Mouse (Mus musculus): ENCODE results near the gene Tchp.

Gene Tchp

GRCm38 (mm10) chr5:114707265-114708068, at the start of gene Tchp:
Gene Tchp (plus strand): TSS chr5:114707760.
- DNase-seq (ENCODE audit: low read depth, low spot score) = peak; percentile 95

GRCm38 (mm10) chr5:114658255-114658654, 49.3 kb upstream of the Tchp start, which contains the start of gene Trpv4:
Gene Trpv4 (minus strand): TSS chr5:114658421.
- DNase-seq (ENCODE audit: low read depth, low spot score) = no peak

- DNase-seq (ENCODE audit: low read depth, low spot score) = no peak
These were observed 46.5 kb upstream of the Tchp start for GRCm38 (mm10) chr5:114661029-114661428.

GRCm38 (mm10) chr5:114664139-114664538, 43.4 kb upstream of the Tchp start:
- no peak for DNase-seq (ENCODE audit: low read depth, low spot score)

GRCm38 (mm10) chr5:114664750-114665149, 42.8 kb upstream of the Tchp start:
- no peak for DNase-seq (ENCODE audit: low read depth, low spot score)

- no peak for DNase-seq (ENCODE audit: low read depth, low spot score)
These were observed 40.9 kb upstream of the Tchp start for GRCm38 (mm10) chr5:114666659-114667058.

GRCm38 (mm10) chr5:114667228-114667856, 40.2 kb upstream of the Tchp start:
- DNase-seq (ENCODE audit: low read depth, low spot score) = peak; percentile 91

- no peak for DNase-seq (ENCODE audit: low read depth, low spot score)
These were observed 38.5 kb upstream of the Tchp start for GRCm38 (mm10) chr5:114669014-114669413.

- no peak for DNase-seq (ENCODE audit: low read depth, low spot score)
These were observed 34.4 kb upstream of the Tchp start for GRCm38 (mm10) chr5:114673114-114673513.

- no peak for DNase-seq (ENCODE audit: low read depth, low spot score)
These were observed 33.0 kb upstream of the Tchp start for GRCm38 (mm10) chr5:114674594-114674993.

- DNase-seq (ENCODE audit: low read depth, low spot score) = no peak
These were observed 27.5 kb upstream of the Tchp start for GRCm38 (mm10) chr5:114679841-114680591.

- no peak for DNase-seq (ENCODE audit: low read depth, low spot score)
These were observed 26.8 kb upstream of the Tchp start for GRCm38 (mm10) chr5:114680676-114681285.

- DNase-seq (ENCODE audit: low read depth, low spot score) = no peak
These were observed 25.8 kb upstream of the Tchp start for GRCm38 (mm10) chr5:114681717-114682116.

- no peak for DNase-seq (ENCODE audit: low read depth, low spot score)
These were observed 21.6 kb upstream of the Tchp start for GRCm38 (mm10) chr5:114685986-114686385.

- DNase-seq (ENCODE audit: low read depth, low spot score) = no peak
These were observed 20.8 kb upstream of the Tchp start for GRCm38 (mm10) chr5:114686726-114687210.

- no peak for DNase-seq (ENCODE audit: low read depth, low spot score)
These were observed 19.7 kb upstream of the Tchp start for GRCm38 (mm10) chr5:114687901-114688300.

GRCm38 (mm10) chr5:114688703-114689102, 18.9 kb upstream of the Tchp start:
- no peak for DNase-seq (ENCODE audit: low read depth, low spot score)

GRCm38 (mm10) chr5:114689700-114690366, 17.7 kb upstream of the Tchp start:
- no peak for DNase-seq (ENCODE audit: low read depth, low spot score)

GRCm38 (mm10) chr5:114690633-114691567, 16.7 kb upstream of the Tchp start, which contains the start of gene Gltp:
Gene Gltp (minus strand): TSS chr5:114690984.
- peak; percentile 91 for DNase-seq (ENCODE audit: low read depth, low spot score)

- DNase-seq (ENCODE audit: low read depth, low spot score) = no peak
These were observed 11.8 kb upstream of the Tchp start for GRCm38 (mm10) chr5:114695775-114696174.

Measured in c-Kit-negative CD71-positive TER-119-positive erythroid progenitor cells, embryonic 14.5 days (primary cell).